Mouse (Mus musculus): Measurements from ENCODE around the gene 2010111I01Rik. TPM values are rescaled to one million over a fixed set of nuclear protein-coding genes. Genes with fewer than 3 reads are reported as not detected.

2010111I01Rik gene
- polyA plus RNA-seq, 1 experiment from 2014 or later, result 27.7 TPM

- Histone ChIP-seq H3K9ac (no peak overlapping the region), H3K4me2 (no peak overlapping the region), H3K27me3 (no peaks in the 10 kb centered on the region), H3K4me3 (no peak overlapping the region), H3K9me3 (no peaks in the 10 kb centered on the region), H3K4me1 (replicated peaks) (peaks cover 19% of the 10 kb centered on the region), H3K36me3 (no peaks in the 10 kb centered on the region), H3K27ac (replicated peaks) (peak overlapping the region; percentile 56; the same call in 1 of the 2 replicates)
- WGBS, result 23% methylated on average over 4 of the region's 4 CpGs
- no peak for ATAC-seq (ENCODE audit: low FRiP score, low read depth)
These were observed 295.4 kb downstream of the 2010111I01Rik start for GRCm38 (mm10) chr13:63260133-63260532.

- Histone ChIP-seq H3K27me3 (no peaks in the 10 kb centered on the region), H3K9me3 (no peaks in the 10 kb centered on the region), H3K36me3 (no peaks in the 10 kb centered on the region), H3K4me1 (replicated peaks) (peaks cover 19% of the 10 kb centered on the region), H3K4me3 (no peak overlapping the region), H3K4me2 (no peak overlapping the region), H3K27ac (replicated peaks) (peak overlapping the region; percentile 56; the same call in 1 of the 2 replicates), H3K9ac (no peak overlapping the region)
- 65% methylated on average over 18 of the region's 18 CpGs for WGBS
- ATAC-seq (ENCODE audit: low FRiP score, low read depth), result peak; percentile 70
These were observed 296.3 kb downstream of the 2010111I01Rik start for GRCm38 (mm10) chr13:63260753-63261631.

GRCm38 (mm10) chr13:63261676-63262075 lies 297.0 kb downstream of the 2010111I01Rik start:
- Histone ChIP-seq H3K27ac (replicated peaks) (no peak overlapping the region), H3K27me3 (no peaks in the 10 kb centered on the region), H3K36me3 (no peaks in the 10 kb centered on the region), H3K4me2 (no peak overlapping the region), H3K4me1 (replicated peaks) (peaks cover 19% of the 10 kb centered on the region), H3K9me3 (no peaks in the 10 kb centered on the region), H3K4me3 (no peak overlapping the region), H3K9ac (no peak overlapping the region)
- no peak for ATAC-seq (ENCODE audit: low FRiP score, low read depth)
- 96% methylated on average over 3 of the region's 3 CpGs for WGBS

GRCm38 (mm10) chr13:63262168-63262957 lies 297.7 kb downstream of the 2010111I01Rik start:
- Histone ChIP-seq H3K9me3 (no peaks in the 10 kb centered on the region), H3K4me1 (replicated peaks) (peaks cover 19% of the 10 kb centered on the region), H3K27ac (replicated peaks) (no peak overlapping the region), H3K36me3 (no peaks in the 10 kb centered on the region), H3K27me3 (no peaks in the 10 kb centered on the region), H3K4me3 (no peak overlapping the region), H3K9ac (no peak overlapping the region), H3K4me2 (no peak overlapping the region)
- ATAC-seq (ENCODE audit: low FRiP score, low read depth), result no peak
- 100% methylated on average over 1 of the region's 1 CpGs for WGBS

GRCm38 (mm10) chr13:63268371-63268770 lies 303.7 kb downstream of the 2010111I01Rik start:
- no peaks in the 10 kb centered on the region for H3K9me3 ChIP-seq
- H3K27ac ChIP-seq (replicated peaks), result no peak overlapping the region
- no peak overlapping the region for H3K4me2 ChIP-seq
- peaks cover 16% of the 10 kb centered on the region for H3K4me1 ChIP-seq (replicated peaks)
- peaks cover 4% of the 10 kb centered on the region for H3K27me3 ChIP-seq
- no peaks in the 10 kb centered on the region for H3K36me3 ChIP-seq
- ATAC-seq (ENCODE audit: low FRiP score, low read depth), result no peak
- no peak overlapping the region for H3K9ac ChIP-seq
- WGBS, result 85% methylated on average over 4 of the region's 4 CpGs
- H3K4me3 ChIP-seq, result no peak overlapping the region

- peaks cover 16% of the 10 kb centered on the region for H3K4me1 ChIP-seq (replicated peaks)
- no peak for ATAC-seq (ENCODE audit: low FRiP score, low read depth)
- peaks cover 4% of the 10 kb centered on the region for H3K27me3 ChIP-seq
- no peak overlapping the region for H3K4me3 ChIP-seq
- H3K27ac ChIP-seq (replicated peaks), result no peak overlapping the region
- H3K9ac ChIP-seq, result no peak overlapping the region
- no peaks in the 10 kb centered on the region for H3K9me3 ChIP-seq
- no peaks in the 10 kb centered on the region for H3K36me3 ChIP-seq
- WGBS, result 94% methylated on average over 1 of the region's 1 CpGs
- H3K4me2 ChIP-seq, result no peak overlapping the region
These were observed 304.1 kb downstream of the 2010111I01Rik start for GRCm38 (mm10) chr13:63268776-63269175.

- peaks cover 16% of the 10 kb centered on the region for H3K4me1 ChIP-seq (replicated peaks)
- H3K9me3 ChIP-seq, result no peaks in the 10 kb centered on the region
- H3K9ac ChIP-seq, result no peak overlapping the region
- no peak overlapping the region for H3K27ac ChIP-seq (replicated peaks)
- H3K36me3 ChIP-seq, result no peaks in the 10 kb centered on the region
- H3K4me2 ChIP-seq, result no peak overlapping the region
- no peak for ATAC-seq (ENCODE audit: low FRiP score, low read depth)
- peaks cover 14% of the 10 kb centered on the region for H3K27me3 ChIP-seq
- H3K4me3 ChIP-seq, result no peak overlapping the region
- WGBS, result 55% methylated on average over 5 of the region's 5 CpGs
These were observed 305.5 kb downstream of the 2010111I01Rik start for GRCm38 (mm10) chr13:63270191-63270590.

- Histone ChIP-seq H3K9ac (peak overlapping the region; percentile 15; the same call in 1 of the 2 replicates), H3K36me3 (no peaks in the 10 kb centered on the region), H3K4me3 (peak overlapping the region; percentile 43), H3K27me3 (peaks cover 14% of the 10 kb centered on the region), H3K27ac (replicated peaks) (no peak overlapping the region), H3K4me2 (peak overlapping the region; percentile 71), H3K4me1 (replicated peaks) (peaks cover 16% of the 10 kb centered on the region), H3K9me3 (no peaks in the 10 kb centered on the region)
- no peak for ATAC-seq (ENCODE audit: low FRiP score, low read depth)
- WGBS, result 9% methylated on average over 16 of the region's 16 CpGs
These were observed 307.4 kb downstream of the 2010111I01Rik start for GRCm38 (mm10) chr13:63272017-63272601.

GRCm38 (mm10) chr13:63272602-63273229 lies 308.0 kb downstream of the 2010111I01Rik start:
- Histone ChIP-seq H3K4me2 (peak overlapping the region; percentile 71), H3K36me3 (no peaks in the 10 kb centered on the region), H3K27ac (replicated peaks) (0 out of 2 replicates have a peak overlapping the region, but pooled peaks have one; percentile 23), H3K9me3 (no peaks in the 10 kb centered on the region), H3K27me3 (peaks cover 14% of the 10 kb centered on the region), H3K4me1 (replicated peaks) (peaks cover 16% of the 10 kb centered on the region), H3K9ac (peak overlapping the region; percentile 15; the same call in 1 of the 2 replicates), H3K4me3 (peak overlapping the region; percentile 43)
- ATAC-seq (ENCODE audit: low FRiP score, low read depth), result peak; percentile 79
- 6% methylated on average over 27 of the region's 27 CpGs for WGBS

- WGBS, result 43% methylated on average over 2 of the region's 2 CpGs
- no peak overlapping the region for H3K27ac ChIP-seq (replicated peaks)
These were observed 309.2 kb downstream of the 2010111I01Rik start for GRCm38 (mm10) chr13:63273859-63274258.

GRCm38 (mm10) chr13:63274488-63275166 lies 309.9 kb downstream of the 2010111I01Rik start:
- Histone ChIP-seq H3K4me1 (replicated peaks) (peaks cover 32% of the 10 kb centered on the region), H3K4me3 (no peak overlapping the region), H3K9ac (no peak overlapping the region), H3K36me3 (no peaks in the 10 kb centered on the region), H3K27me3 (peaks cover 13% of the 10 kb centered on the region), H3K27ac (replicated peaks) (no peak overlapping the region), H3K9me3 (no peaks in the 10 kb centered on the region), H3K4me2 (no peak overlapping the region)
- 82% methylated on average over 10 of the region's 10 CpGs for WGBS
- ATAC-seq (ENCODE audit: low FRiP score, low read depth), result no peak

More at GRCm38 (mm10) chr13:63273859-63274258, 309.2 kb downstream of the 2010111I01Rik start:
- Histone ChIP-seq H3K9ac (no peak overlapping the region), H3K4me3 (no peak overlapping the region), H3K27me3 (peaks cover 14% of the 10 kb centered on the region), H3K36me3 (no peaks in the 10 kb centered on the region), H3K9me3 (no peaks in the 10 kb centered on the region), H3K4me1 (replicated peaks) (peaks cover 25% of the 10 kb centered on the region), H3K4me2 (peak overlapping the region; percentile 19; the same call in 1 of the 2 replicates)
- no peak for ATAC-seq (ENCODE audit: low FRiP score, low read depth)

Data from hindbrain, embryonic 15.5 days (tissue).